Mouse (Mus musculus): ENCODE results near the gene Ppp1r1a. TPM values are rescaled to one million over a fixed set of nuclear protein-coding genes. Genes with fewer than 3 reads are reported as not detected.

The Ppp1r1a gene
- total and polyA plus RNA-seq, 3 experiments: 5.7 to 11.6 (median 9.0) TPM

DNA sequence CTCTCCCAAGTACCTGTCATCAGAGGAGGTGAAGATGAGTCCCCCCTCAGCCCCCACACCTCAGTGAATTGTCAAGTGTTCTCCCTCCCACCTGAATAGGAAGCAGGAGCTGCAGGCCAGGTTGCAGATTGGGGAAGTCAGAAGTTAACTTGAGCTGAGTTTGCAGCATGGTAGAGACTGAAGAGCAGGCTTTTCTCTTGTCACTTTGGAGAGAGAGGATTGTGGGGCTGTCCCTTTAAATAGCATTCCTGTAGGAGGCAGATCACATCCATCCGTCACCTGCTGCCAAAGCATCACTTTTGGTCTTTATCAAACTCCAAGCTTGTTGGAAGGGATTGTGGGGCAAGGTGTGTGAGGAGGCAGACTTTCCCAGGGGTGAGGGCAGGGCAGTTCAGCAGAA, 37.1 kb downstream of the Ppp1r1a start:
- no peak overlapping the region for H3K27ac ChIP-seq
- H3K79me2 ChIP-seq (replicated peaks; ENCODE audit: control insufficient read depth, insufficient read depth, low read length): no peaks in the 10 kb centered on the region
- no peaks in the 10 kb centered on the region for H3K36me3 ChIP-seq (ENCODE audit: control insufficient read depth, insufficient read depth, low read length)
- intact Hi-C loops (cut with DNase I): no loop called here
- no peak for DNase-seq
- WGBS: 79% methylated on average over 1 of the region's 1 CpGs
- H3K4me3 ChIP-seq: no peak overlapping the region
- TF ChIP-seq CTCF (IDR thresholded peaks at IDR 0.05) (no peak), EP300 (IDR thresholded peaks at IDR 0.05; ENCODE audit: insufficient read depth, low read depth, low read length) (no peak), POLR2A (IDR thresholded peaks at IDR 0.05; ENCODE audit: insufficient read depth, low read depth, low read length) (no peak)
- peaks cover 2% of the 10 kb centered on the region; the same call in 1 of the 2 replicates for H3K4me1 ChIP-seq (ENCODE audit: control insufficient read depth, insufficient read depth, low read length)
- peaks cover 4% of the 10 kb centered on the region; the same call in 1 of the 2 replicates for H3K27me3 ChIP-seq (ENCODE audit: control insufficient read depth, insufficient read depth, low read length)
- H3K9ac ChIP-seq (ENCODE audit: low read depth, low read length): no peak overlapping the region

- Histone ChIP-seq H3K4me1 (ENCODE audit: control insufficient read depth, insufficient read depth, low read length) (peaks cover under 1% of the 10 kb centered on the region; the same call in 1 of the 2 replicates), H3K36me3 (ENCODE audit: control insufficient read depth, insufficient read depth, low read length) (no peaks in the 10 kb centered on the region), H3K27me3 (ENCODE audit: control insufficient read depth, insufficient read depth, low read length) (0 out of 2 replicates have a peak, but pooled peaks cover 1% of the 10 kb centered on the region), H3K79me2 (replicated peaks; ENCODE audit: control insufficient read depth, insufficient read depth, low read length) (no peaks in the 10 kb centered on the region), H3K27ac (no peak overlapping the region), H3K9ac (ENCODE audit: low read depth, low read length) (no peak overlapping the region), H3K4me3 (no peak overlapping the region)
- intact Hi-C loops (cut with DNase I): no loop called here
- TF ChIP-seq POLR2A (IDR thresholded peaks at IDR 0.05; ENCODE audit: insufficient read depth, low read depth, low read length) (no peak), CTCF (IDR thresholded peaks at IDR 0.05) (no peak), EP300 (IDR thresholded peaks at IDR 0.05; ENCODE audit: insufficient read depth, low read depth, low read length) (no peak)
- WGBS: 55% methylated on average over 3 of the region's 3 CpGs
- DNase-seq: no peak
These were observed 39.6 kb downstream of the Ppp1r1a start for GRCm38 (mm10) chr15:103498157-103498556.

DNA sequence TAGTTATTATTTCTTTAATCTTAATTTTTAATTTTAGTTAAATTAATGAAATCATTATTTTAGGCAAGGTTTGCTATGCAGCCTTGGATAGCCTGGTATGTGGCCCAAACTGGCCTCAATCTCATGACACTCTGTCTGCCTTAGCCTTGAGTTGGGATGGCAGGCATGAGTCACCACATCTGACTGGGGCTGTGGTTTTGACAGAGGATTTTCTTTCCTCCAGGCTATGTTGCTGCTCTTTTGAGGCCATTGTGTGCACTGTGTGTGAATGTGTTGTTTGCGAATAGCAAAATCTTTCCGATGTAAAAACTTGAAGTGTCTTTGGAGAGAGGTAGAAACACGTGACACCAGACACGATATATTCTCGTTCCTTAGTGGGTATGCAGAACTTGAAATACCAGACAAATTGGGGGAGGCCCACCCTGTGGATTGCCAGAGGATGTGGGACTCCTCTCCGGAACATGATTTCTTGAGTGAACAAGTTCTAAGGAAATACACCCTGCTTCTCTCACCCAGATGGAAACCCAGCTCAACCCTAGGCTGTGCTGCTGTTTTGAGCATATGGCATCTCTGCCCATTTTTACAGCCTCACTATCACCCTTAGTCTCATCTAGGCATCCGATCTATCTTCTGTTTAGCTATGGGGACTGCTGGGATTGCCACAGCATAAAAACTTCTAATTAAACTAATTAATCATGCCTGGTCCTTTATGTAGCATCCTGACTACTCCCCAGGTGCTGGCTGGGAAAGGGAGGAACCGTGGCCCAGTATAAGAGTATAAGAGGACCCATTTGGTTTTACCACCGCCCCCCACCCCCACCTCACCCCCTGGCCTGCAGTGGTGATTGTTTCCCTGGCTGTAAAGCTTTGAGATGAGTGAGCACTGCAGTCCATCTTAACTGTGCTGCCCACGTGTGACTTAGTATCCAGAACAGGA, 41.3 kb downstream of the Ppp1r1a start:
- Histone ChIP-seq H3K9ac (ENCODE audit: low read depth, low read length) (no peak overlapping the region), H3K4me1 (ENCODE audit: control insufficient read depth, insufficient read depth, low read length) (no peaks in the 10 kb centered on the region), H3K27ac (no peak overlapping the region), H3K27me3 (ENCODE audit: control insufficient read depth, insufficient read depth, low read length) (no peaks in the 10 kb centered on the region), H3K79me2 (replicated peaks; ENCODE audit: control insufficient read depth, insufficient read depth, low read length) (no peaks in the 10 kb centered on the region), H3K36me3 (ENCODE audit: control insufficient read depth, insufficient read depth, low read length) (no peaks in the 10 kb centered on the region), H3K4me3 (no peak overlapping the region)
- TF ChIP-seq EP300 (IDR thresholded peaks at IDR 0.05; ENCODE audit: insufficient read depth, low read depth, low read length) (no peak), CTCF (IDR thresholded peaks at IDR 0.05) (no peak), POLR2A (IDR thresholded peaks at IDR 0.05; ENCODE audit: insufficient read depth, low read depth, low read length) (no peak)
- WGBS: 79% methylated on average over 10 of the region's 10 CpGs
- DNase-seq: no peak
- intact Hi-C loops (cut with DNase I): no loop called here

DNA sequence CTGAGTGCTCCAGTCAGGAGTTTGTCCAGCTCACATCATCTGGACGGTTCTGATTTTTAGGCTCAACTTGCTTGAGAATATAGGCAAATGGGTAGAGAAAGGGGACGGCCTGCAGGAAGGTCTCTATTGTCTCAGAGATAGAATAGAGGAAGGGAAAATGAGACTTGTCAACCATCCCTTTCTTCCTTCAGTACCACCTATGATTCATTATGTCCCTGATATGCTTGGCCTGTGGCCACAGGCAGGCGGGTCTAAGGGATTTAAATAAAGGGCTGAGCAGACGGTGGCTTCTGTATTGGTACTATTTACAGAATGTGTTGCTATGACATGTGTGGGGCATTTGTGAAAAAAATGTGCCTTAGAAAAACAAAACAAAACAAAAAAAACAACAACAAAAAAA, 49.5 kb downstream of the Ppp1r1a start:
- no peaks in the 10 kb centered on the region for H3K36me3 ChIP-seq (ENCODE audit: control insufficient read depth, insufficient read depth, low read length)
- 49% methylated on average over 4 of the region's 4 CpGs for WGBS
- intact Hi-C loops (cut with DNase I): no loop called here
- H3K9ac ChIP-seq (ENCODE audit: low read depth, low read length): no peak overlapping the region
- TF ChIP-seq CTCF (IDR thresholded peaks at IDR 0.05): no peak
- TF ChIP-seq EP300 (IDR thresholded peaks at IDR 0.05; ENCODE audit: insufficient read depth, low read depth, low read length): no peak
- no peak for TF ChIP-seq POLR2A (IDR thresholded peaks at IDR 0.05; ENCODE audit: insufficient read depth, low read depth, low read length)
- no peak overlapping the region for H3K27ac ChIP-seq
- no peaks in the 10 kb centered on the region for H3K4me1 ChIP-seq (ENCODE audit: control insufficient read depth, insufficient read depth, low read length)
- H3K79me2 ChIP-seq (replicated peaks; ENCODE audit: control insufficient read depth, insufficient read depth, low read length): no peaks in the 10 kb centered on the region
- H3K27me3 ChIP-seq (ENCODE audit: control insufficient read depth, insufficient read depth, low read length): no peaks in the 10 kb centered on the region
- no peak for DNase-seq
- no peak overlapping the region for H3K4me3 ChIP-seq

GRCm38 (mm10) chr15:103486658-103487057, 51.1 kb downstream of the Ppp1r1a start:
- TF ChIP-seq EP300 (IDR thresholded peaks at IDR 0.05; ENCODE audit: insufficient read depth, low read depth, low read length) (no peak), POLR2A (IDR thresholded peaks at IDR 0.05; ENCODE audit: insufficient read depth, low read depth, low read length) (no peak), CTCF (IDR thresholded peaks at IDR 0.05) (no peak)
- no peak overlapping the region for H3K27ac ChIP-seq
- no peaks in the 10 kb centered on the region for H3K27me3 ChIP-seq (ENCODE audit: control insufficient read depth, insufficient read depth, low read length)
- H3K79me2 ChIP-seq (replicated peaks; ENCODE audit: control insufficient read depth, insufficient read depth, low read length): no peaks in the 10 kb centered on the region
- no peak overlapping the region for H3K4me3 ChIP-seq
- H3K36me3 ChIP-seq (ENCODE audit: control insufficient read depth, insufficient read depth, low read length): no peaks in the 10 kb centered on the region
- no peak overlapping the region for H3K9ac ChIP-seq (ENCODE audit: low read depth, low read length)
- DNase-seq: no peak
- no peaks in the 10 kb centered on the region for H3K4me1 ChIP-seq (ENCODE audit: control insufficient read depth, insufficient read depth, low read length)
- intact Hi-C loops (cut with DNase I): no loop called here
- WGBS: 61% methylated on average over 1 of the region's 1 CpGs

GRCm38 (mm10) chr15:103485106-103485505, 52.7 kb downstream of the Ppp1r1a start:
- H3K27me3 ChIP-seq (ENCODE audit: control insufficient read depth, insufficient read depth, low read length): no peaks in the 10 kb centered on the region
- no peak for DNase-seq
- H3K4me1 ChIP-seq (ENCODE audit: control insufficient read depth, insufficient read depth, low read length): no peaks in the 10 kb centered on the region
- WGBS: 50% methylated on average over 3 of the region's 3 CpGs
- H3K27ac ChIP-seq: no peak overlapping the region
- H3K4me3 ChIP-seq: no peak overlapping the region
- intact Hi-C loops (cut with DNase I): no loop called here
- no peak for TF ChIP-seq EP300 (IDR thresholded peaks at IDR 0.05; ENCODE audit: insufficient read depth, low read depth, low read length)
- no peak for TF ChIP-seq CTCF (IDR thresholded peaks at IDR 0.05)
- TF ChIP-seq POLR2A (IDR thresholded peaks at IDR 0.05; ENCODE audit: insufficient read depth, low read depth, low read length): no peak
- H3K79me2 ChIP-seq (replicated peaks; ENCODE audit: control insufficient read depth, insufficient read depth, low read length): no peaks in the 10 kb centered on the region
- no peak overlapping the region for H3K9ac ChIP-seq (ENCODE audit: low read depth, low read length)
- no peaks in the 10 kb centered on the region for H3K36me3 ChIP-seq (ENCODE audit: control insufficient read depth, insufficient read depth, low read length)

Measured in heart, adult 2 months (tissue).